Mouse (Mus musculus): ENCODE results near the gene Nudt3. TPM values are rescaled to one million over a fixed set of nuclear protein-coding genes. Genes with fewer than 3 reads are reported as not detected.
"Not testable (repeated sequence)": the region's sequence is repeated elsewhere in the genome, so short reads cannot be mapped to it uniquely, and the experiment has no call there.

The Nudt3 gene
- polyA plus RNA-seq, 1 experiment from 2014 or later = 196 TPM

DNA sequence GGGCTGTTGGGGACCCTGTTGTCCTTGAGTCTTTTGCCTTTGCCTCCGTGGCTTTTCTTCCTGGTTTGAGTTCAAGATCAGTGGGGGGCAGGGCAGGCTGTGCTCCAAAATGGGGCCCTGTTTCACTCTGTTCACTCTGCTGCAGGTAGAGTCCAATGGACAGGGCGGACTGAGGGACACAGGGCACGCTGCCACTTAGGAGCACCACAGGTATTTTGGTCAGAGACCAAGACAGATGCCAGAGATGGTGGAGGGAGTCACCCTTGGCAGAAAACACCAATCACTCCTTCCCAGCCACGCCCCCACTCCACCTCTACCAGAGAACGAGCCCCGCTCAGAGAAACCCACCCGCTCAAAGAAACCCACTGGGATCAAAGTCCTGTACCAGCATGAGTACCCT, 22.5 kb upstream of the Nudt3 start:
- Histone ChIP-seq H3K27me3 (peaks cover 5% of the 10 kb centered on the region; the same call in 1 of the 2 replicates), H3K4me2 (no peak overlapping the region), H3K27ac (no peak overlapping the region), H3K9me3 (replicated peaks) (no peaks in the 10 kb centered on the region), H3K4me1 (peaks cover 10% of the 10 kb centered on the region), H3K4me3 (no peak overlapping the region), H3K9ac (no peak overlapping the region), H3K36me3 (ENCODE audit: poor library complexity, severe bottlenecking) (no peaks in the 10 kb centered on the region)
- WGBS = 51% methylated on average over 7 of the region's 7 CpGs
- ATAC-seq = no peak

DNA sequence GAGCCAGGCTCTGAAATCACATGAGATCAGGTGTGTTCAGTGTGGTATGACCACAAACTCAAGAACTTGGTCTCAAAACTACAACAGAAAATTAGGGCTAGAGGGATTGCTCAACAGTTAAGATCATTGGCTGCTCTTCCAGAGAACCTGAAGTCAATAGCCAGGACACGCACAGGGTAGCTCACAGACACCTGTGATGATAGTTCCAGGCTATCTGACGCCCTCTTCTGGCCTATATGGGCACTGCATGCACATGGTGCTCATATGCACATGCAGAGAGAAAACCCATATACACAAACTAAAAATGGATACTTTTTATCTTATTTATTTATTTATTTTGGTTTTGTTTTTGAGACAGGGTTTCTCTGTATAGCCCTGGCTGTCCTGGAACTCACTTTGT, 21.3 kb upstream of the Nudt3 start:
- H3K4me3 ChIP-seq = no peak overlapping the region
- no peak overlapping the region for H3K9ac ChIP-seq
- ATAC-seq = no peak
- H3K36me3 ChIP-seq (ENCODE audit: poor library complexity, severe bottlenecking) = no peaks in the 10 kb centered on the region
- no peaks in the 10 kb centered on the region for H3K27me3 ChIP-seq
- H3K4me2 ChIP-seq = no peak overlapping the region
- WGBS = 40% methylated on average over 2 of the region's 2 CpGs
- H3K27ac ChIP-seq = no peak overlapping the region
- H3K4me1 ChIP-seq = peaks cover 10% of the 10 kb centered on the region
- no peaks in the 10 kb centered on the region for H3K9me3 ChIP-seq (replicated peaks)

DNA sequence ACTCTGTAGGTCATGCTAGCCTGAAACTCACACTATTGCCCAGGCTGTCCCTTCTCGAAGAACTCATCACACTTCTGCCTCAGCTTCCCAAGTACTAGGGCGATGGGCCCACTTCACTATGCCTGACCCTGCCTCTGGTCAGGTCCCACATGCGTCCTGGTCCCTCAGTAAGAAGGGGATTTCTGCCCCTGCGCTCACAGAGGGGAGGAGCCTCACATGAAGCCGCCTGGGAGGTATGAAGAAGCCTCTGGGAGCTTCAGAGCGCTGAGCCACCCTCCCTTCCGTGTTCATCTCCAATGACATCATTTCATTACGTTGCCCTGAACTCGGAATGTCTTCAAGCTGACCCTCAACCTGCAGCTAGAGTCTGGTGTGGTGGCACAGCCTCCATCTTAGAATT, 20.5 kb upstream of the Nudt3 start:
- Histone ChIP-seq H3K4me1 (peaks cover 10% of the 10 kb centered on the region), H3K4me2 (no peak overlapping the region), H3K36me3 (ENCODE audit: poor library complexity, severe bottlenecking) (no peaks in the 10 kb centered on the region), H3K4me3 (no peak overlapping the region), H3K9ac (no peak overlapping the region), H3K27ac (peak overlapping the region; percentile 86; the same call in 1 of the 2 replicates), H3K27me3 (no peaks in the 10 kb centered on the region), H3K9me3 (replicated peaks) (no peaks in the 10 kb centered on the region)
- no peak for ATAC-seq
- 84% methylated on average over 9 of the region's 9 CpGs for WGBS

DNA sequence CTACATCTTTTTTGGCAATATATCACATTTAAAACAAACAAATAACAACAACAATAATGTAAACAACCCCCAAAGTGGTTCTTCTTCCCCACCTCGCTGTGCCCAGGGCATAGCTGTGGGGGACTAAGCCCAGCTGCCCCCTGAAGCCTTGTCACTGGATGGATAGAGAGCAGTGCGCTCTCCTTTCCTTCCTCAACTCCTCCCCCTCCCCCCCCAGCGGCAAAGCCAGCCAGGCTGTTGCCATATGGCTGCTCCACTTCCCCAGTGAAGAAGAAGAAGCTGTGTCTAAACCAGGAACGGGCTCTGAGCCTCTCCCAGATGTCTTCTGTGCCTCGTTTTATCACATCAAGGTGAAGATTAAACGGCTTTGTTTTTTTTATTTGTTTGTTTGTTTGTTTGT, 19.8 kb upstream of the Nudt3 start:
- H3K36me3 ChIP-seq (ENCODE audit: poor library complexity, severe bottlenecking) = no peaks in the 10 kb centered on the region
- H3K9me3 ChIP-seq (replicated peaks) = no peaks in the 10 kb centered on the region
- no peaks in the 10 kb centered on the region for H3K27me3 ChIP-seq
- H3K9ac ChIP-seq = 0 out of 2 replicates have a peak overlapping the region, but pooled peaks have one; percentile 40
- peaks cover 10% of the 10 kb centered on the region for H3K4me1 ChIP-seq
- no peak overlapping the region for H3K4me3 ChIP-seq
- WGBS = 43% methylated on average over 6 of the region's 6 CpGs
- peak; percentile 56; the same call in 1 of the 2 replicates for ATAC-seq
- peak overlapping the region; percentile 35 for H3K4me2 ChIP-seq
- peak overlapping the region; percentile 86 for H3K27ac ChIP-seq

DNA sequence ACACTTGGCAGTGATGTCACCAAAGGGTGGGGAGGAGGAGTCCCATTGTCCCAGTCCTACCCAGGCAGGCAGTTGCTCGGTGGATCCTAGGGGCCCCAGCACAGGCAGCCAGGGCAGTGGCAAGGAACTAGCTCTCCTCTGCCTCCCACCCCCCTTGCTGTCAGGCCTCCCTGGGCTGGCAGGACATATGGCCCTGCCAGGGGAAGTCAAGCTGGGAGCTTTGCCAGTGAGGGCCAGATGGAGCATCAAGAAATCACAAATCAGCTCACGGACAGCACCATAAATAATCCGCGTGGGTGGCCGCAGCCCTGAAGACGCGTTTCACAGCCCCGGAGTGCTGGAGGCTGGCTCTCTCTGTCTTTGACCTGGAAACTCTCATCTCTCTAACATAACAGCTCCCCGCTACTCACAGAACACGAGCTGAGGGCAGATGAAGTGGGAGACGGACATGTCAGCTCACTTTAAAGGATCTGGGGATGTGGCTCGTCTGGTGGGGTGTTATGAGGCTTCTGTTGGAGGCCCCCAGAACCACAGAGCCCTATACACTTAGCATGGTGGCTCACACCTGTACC, 19.3 kb upstream of the Nudt3 start:
- peak overlapping the region; percentile 40; the same call in 1 of the 2 replicates for H3K9ac ChIP-seq
- no peaks in the 10 kb centered on the region for H3K9me3 ChIP-seq (replicated peaks)
- H3K4me1 ChIP-seq = peaks cover 10% of the 10 kb centered on the region
- no peaks in the 10 kb centered on the region for H3K27me3 ChIP-seq
- peak overlapping the region; percentile 35 for H3K4me2 ChIP-seq
- peak; percentile 78 for ATAC-seq
- no peaks in the 10 kb centered on the region for H3K36me3 ChIP-seq (ENCODE audit: poor library complexity, severe bottlenecking)
- H3K27ac ChIP-seq = peak overlapping the region; percentile 86
- H3K4me3 ChIP-seq = 0 out of 2 replicates have a peak overlapping the region, but pooled peaks have one; percentile 1
- 33% methylated on average over 12 of the region's 12 CpGs for WGBS

DNA sequence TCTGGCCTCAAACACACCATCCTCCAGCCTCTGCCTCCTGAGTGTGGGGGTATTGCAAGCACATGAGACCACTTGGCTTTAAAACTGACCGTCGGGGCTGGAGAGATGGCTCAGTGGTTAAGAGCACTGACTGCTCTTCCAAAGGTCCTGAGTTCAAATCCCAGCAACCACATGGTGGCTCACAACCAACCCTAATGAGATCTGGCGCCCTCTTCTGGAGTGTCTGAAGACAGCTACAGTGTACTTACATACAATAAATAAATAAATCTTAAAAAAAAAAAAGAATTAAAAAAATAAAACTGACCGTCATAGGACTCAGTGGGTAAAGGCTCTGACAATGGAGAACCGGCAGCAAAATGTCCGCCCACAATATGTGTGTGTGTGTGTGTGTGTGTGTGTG, 16.6 kb upstream of the Nudt3 start:
- 92% methylated on average over 6 of the region's 6 CpGs for whole genome bisulfite sequencing
- H3K27ac ChIP-seq = not testable (repeated sequence)

DNA sequence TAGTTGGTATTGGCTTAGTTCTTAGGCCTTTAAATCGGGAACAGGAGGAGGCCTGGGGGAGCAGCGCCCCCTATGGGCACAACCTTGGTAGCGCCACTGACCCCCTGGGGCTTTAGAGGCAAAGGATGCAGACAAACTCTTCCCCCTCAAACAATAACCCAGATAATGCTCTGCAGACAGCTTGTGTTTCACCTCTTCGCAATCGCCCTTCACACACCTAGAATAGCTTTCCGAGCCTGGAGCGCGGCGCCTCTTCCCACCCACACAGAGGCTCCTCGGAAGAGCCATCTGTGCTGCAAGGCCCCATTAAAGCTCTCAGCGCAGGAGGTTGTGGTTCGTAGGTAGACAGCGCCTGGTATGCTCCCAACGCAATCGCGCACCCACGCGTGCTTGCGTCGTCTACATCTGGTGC, 15.6 kb upstream of the Nudt3 start:
- H3K4me3 ChIP-seq = no peak overlapping the region

More for the DNA sequence above, 16.6 kb upstream of the Nudt3 start:
- not testable (repeated sequence) for H3K4me2 ChIP-seq; ATAC-seq; H3K9me3 ChIP-seq (replicated peaks); H3K9ac ChIP-seq; H3K27me3 ChIP-seq; H3K36me3 ChIP-seq (ENCODE audit: poor library complexity, severe bottlenecking); H3K4me3 ChIP-seq
- H3K4me1 ChIP-seq = peaks cover 27% of the 10 kb centered on the region

DNA sequence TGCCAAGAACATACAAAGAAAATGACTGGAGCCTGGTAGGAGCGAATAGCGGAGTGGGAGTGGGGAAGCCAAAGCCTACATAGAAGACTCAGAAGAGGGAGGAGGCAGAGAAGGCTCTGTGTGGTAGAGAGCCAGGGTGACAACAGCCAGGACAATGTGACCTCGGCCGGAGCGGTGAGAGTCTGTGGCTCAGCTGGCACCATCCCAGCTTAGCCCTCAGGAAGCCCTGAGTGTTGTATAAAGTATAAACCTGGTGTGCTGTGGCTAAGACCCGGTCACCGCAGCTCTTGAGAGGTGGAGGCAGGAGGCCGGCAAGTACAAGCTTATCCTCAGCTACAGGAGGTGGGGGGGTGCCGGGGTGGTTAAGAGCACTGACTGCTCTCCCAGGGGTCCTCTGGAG, 14.0 kb upstream of the Nudt3 start:
- Histone ChIP-seq H3K36me3 (ENCODE audit: poor library complexity, severe bottlenecking) (peaks cover 18% of the 10 kb centered on the region), H3K9ac (no peak overlapping the region), H3K4me2 (no peak overlapping the region), H3K27ac (no peak overlapping the region), H3K9me3 (replicated peaks) (no peaks in the 10 kb centered on the region), H3K4me3 (no peak overlapping the region), H3K27me3 (no peaks in the 10 kb centered on the region), H3K4me1 (peaks cover 42% of the 10 kb centered on the region)
- WGBS = 73% methylated on average over 9 of the region's 9 CpGs
- ATAC-seq = no peak

More for the DNA sequence above, 15.6 kb upstream of the Nudt3 start:
- no peaks in the 10 kb centered on the region for H3K9me3 ChIP-seq (replicated peaks)
- no peaks in the 10 kb centered on the region for H3K27me3 ChIP-seq
- H3K4me1 ChIP-seq = peaks cover 34% of the 10 kb centered on the region
- no peak for ATAC-seq
- H3K4me2 ChIP-seq = no peak overlapping the region
- WGBS = 73% methylated on average over 20 of the region's 20 CpGs
- no peak overlapping the region for H3K27ac ChIP-seq
- H3K9ac ChIP-seq = no peak overlapping the region
- H3K36me3 ChIP-seq (ENCODE audit: poor library complexity, severe bottlenecking) = 0 out of 2 replicates have a peak, but pooled peaks cover 3% of the 10 kb centered on the region

DNA sequence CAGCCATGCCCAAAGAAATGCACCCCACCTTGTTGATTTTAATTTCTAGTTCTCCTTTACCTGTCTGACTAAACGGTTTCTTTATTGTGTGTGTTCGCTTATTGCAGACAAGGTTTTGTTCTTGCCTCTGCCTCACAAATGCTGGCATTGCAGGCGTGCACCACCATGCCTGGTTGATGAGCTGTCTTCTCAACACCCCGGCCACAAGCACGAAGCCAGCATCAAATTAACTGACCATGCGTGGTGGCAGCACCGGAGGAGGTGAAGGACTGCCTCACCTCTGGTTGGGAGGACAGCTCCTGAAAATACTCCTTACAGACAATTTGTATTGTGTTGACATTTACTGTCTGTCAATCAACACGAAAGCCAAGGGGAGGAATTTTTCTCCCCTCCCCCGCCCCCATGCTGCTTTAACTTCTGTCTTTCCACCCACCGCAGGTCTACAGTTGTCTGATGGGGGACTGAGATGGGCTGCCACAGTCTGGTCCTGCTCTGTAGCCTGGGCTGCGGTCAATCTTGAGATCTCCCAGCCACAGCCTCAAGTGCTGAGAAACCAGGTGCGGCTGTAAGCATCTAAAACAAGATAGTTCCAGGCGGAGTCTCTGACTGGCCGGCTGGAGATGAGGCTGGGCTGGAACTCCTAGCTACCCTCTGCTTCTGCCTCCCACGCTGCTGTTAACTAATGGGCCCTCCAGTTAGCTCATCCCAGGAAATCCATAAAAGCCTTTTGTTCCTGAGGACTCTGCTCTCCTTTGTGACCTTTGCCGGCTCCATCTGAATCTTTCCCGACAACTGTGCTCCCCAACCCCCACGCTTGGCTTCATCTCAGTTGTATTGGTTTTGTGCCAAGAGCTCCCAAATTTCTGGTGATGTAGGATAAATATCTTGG, 13.1 kb upstream of the Nudt3 start, which contains the start of gene Rps10:
Gene Rps10, minus strand, starts transcription at position 538 of the 889 bp plus-strand sequence.
- H3K9me3 ChIP-seq (replicated peaks) = no peaks in the 10 kb centered on the region
- H3K27ac ChIP-seq = peak within 1 kb of the TSS; percentile 91
- H3K4me3 ChIP-seq = peak within 1 kb of the TSS; percentile 96
- H3K9ac ChIP-seq = peak within 1 kb of the TSS; percentile 98
- ATAC-seq = no peak
- peaks cover 27% of the 10 kb centered on the region for H3K36me3 ChIP-seq (ENCODE audit: poor library complexity, severe bottlenecking)
- H3K4me1 ChIP-seq = peaks cover 43% of the 10 kb centered on the region
- peak within 1 kb of the TSS; percentile 97 for H3K4me2 ChIP-seq
- 41% methylated on average over 18 of the region's 18 CpGs for WGBS
- H3K27me3 ChIP-seq = no peaks in the 10 kb centered on the region

DNA sequence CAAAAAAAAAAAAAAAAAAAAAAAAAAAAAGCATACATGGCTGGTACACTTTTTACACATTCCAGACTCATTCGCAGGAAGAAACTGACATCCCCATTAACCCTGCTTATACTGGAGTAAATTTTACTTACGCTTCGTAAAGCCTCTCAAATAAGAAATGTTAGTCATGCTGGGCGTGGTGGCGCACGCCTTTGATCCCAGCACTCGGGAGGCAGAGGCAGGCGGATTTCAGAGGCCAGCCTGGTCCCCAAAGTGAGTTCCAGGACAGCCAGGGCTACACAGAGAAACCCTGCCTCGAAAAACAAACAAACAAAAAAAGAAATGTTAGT, 12.2 kb upstream of the Nudt3 start:
- not testable (repeated sequence) for H3K9me3 ChIP-seq (replicated peaks); H3K27me3 ChIP-seq; ATAC-seq
- Histone ChIP-seq H3K4me2 (peak overlapping the region; percentile 97), H3K4me3 (peak overlapping the region; percentile 96), H3K9ac (peak overlapping the region; percentile 98), H3K36me3 (ENCODE audit: poor library complexity, severe bottlenecking) (peaks cover 36% of the 10 kb centered on the region), H3K27ac (peak overlapping the region; percentile 91), H3K4me1 (peaks cover 43% of the 10 kb centered on the region)
- WGBS = 41% methylated on average over 9 of the region's 9 CpGs

DNA sequence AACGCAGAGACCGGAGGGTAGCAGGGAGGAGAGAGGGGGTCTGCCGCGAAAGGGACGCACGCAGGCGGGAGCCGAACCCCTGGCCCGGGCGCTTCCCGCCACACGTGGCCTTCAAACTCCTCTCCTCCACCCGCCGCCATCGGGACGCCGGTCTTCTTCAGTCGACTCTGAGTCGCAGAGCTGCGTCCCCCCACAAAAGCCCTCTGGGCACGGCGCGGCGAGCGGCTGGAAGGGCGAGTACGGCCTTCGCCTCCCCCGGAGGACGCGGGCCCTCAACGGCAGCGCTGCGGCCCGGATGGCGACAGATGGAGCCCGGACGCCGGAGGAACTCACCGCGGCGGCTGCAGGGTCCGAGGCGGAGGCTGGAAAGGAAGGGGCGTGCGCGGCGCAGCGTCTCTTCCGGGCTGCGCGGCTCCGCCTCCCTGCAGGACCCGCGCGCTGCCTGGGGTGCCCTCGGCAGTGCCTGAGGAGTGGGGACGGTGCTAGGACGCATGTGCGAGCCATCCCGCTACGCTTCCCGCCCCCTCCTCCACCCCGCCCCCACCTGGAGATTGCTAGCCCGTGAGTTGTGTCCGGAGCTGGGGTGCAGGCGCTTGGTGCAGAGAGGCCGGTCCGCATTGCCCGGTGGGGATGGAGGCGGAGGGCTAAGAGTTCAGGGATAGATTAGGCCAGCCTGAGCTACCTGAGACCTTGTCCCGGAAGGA, 11.7 kb upstream of the Nudt3 start, which contains the start of gene RPS10-NUDT3:
Gene RPS10-NUDT3, minus strand, starts transcription at position 352 of the 704 bp plus-strand sequence.
- Histone ChIP-seq H3K27ac (peak within 1 kb of the TSS; percentile 91), H3K4me2 (peak within 1 kb of the TSS; percentile 97), H3K27me3 (no peaks in the 10 kb centered on the region), H3K9me3 (replicated peaks) (no peaks in the 10 kb centered on the region), H3K4me1 (peaks cover 43% of the 10 kb centered on the region), H3K4me3 (peak within 1 kb of the TSS; percentile 96), H3K36me3 (ENCODE audit: poor library complexity, severe bottlenecking) (peaks cover 41% of the 10 kb centered on the region), H3K9ac (peak within 1 kb of the TSS; percentile 98)
- WGBS = under 1% methylated on average over 52 of the region's 72 CpGs
- ATAC-seq = peak; percentile 98

All from forebrain, embryonic 13.5 days (tissue).